Mouse (Mus musculus) liver, embryonic 14.5 days (tissue): ENCODE measurements around the gene Klf8. TPM values are rescaled to one million over a fixed set of nuclear protein-coding genes. Genes with fewer than 3 reads are reported as not detected.

ENCODE experiments used
- ATAC-seq: fragments of 200-750 bp; cut with Nextera tagmentation; 2 replicates; pipeline ENCODE4 v1.8.0; 2017; ENCODE audit warnings: moderate number of reproducible peaks, mild to moderate bottlenecking, moderate library complexity; ENCODE audit not compliant: insufficient read depth
- DNase-seq, 3 experiments: peaks; one replicate each; pipeline ENCODE4 v3.0.0-alpha.2; 2012 to 2013; ENCODE audit warnings: low read depth in 3 of 3, low spot score in 3 of 3
- H3K27ac ChIP-seq: fragments of 300-500 bp; sonication (generic); 2 replicates; pipeline ENCODE4 v1.5.1; 2014; ENCODE audit warnings: moderate library complexity, mild to moderate bottlenecking, control low read depth, inconsistent platforms
- H3K27me3 ChIP-seq: fragments of 300-500 bp; sonication (generic); 2 replicates; pipeline ENCODE4 v1.6.1; 2014; ENCODE audit warnings: mild to moderate bottlenecking, low read length, moderate library complexity; ENCODE audit not compliant: control insufficient read depth, insufficient read depth
- H3K36me3 ChIP-seq: fragments of 300-500 bp; sonication (generic); replicated peaks from 2 replicates; pipeline ENCODE4 v1.6.1; 2014; ENCODE audit warnings: low read depth; ENCODE audit not compliant: control insufficient read depth, insufficient read depth
- H3K4me1 ChIP-seq, 2 experiments: fragments of 200-500 bp in 1 of 2; fragments of 300-500 bp in 1 of 2; sonication (generic) in 1 of 2; replicated peaks; 2 replicates each; pipeline ENCODE4 v1.6.1; 2012 to 2014; ENCODE audit warnings: antibody characterized with exemption in 1 of 2, inconsistent platforms in 1 of 2, low read length in 1 of 2; ENCODE audit not compliant: control insufficient read depth in 2 of 2, insufficient read depth in 2 of 2
- H3K4me2 ChIP-seq: fragments of 300-500 bp; sonication (generic); 2 replicates; pipeline ENCODE4 v1.6.1; 2014; ENCODE audit warnings: low read depth, mild to moderate bottlenecking, control low read depth, moderate library complexity
- H3K4me3 ChIP-seq, 2 experiments: fragments of 200-500 bp in 1 of 2; fragments of 300-500 bp in 1 of 2; sonication (generic) in 1 of 2; 2 replicates each; pipeline ENCODE4 v1.5.1; 2012 to 2014; ENCODE audit warnings: low read depth in 2 of 2, low read length in 2 of 2, mild to moderate bottlenecking in 2 of 2, control low read depth in 1 of 2, inconsistent platforms in 1 of 2, moderate library complexity in 1 of 2; ENCODE audit not compliant: insufficient read depth in 1 of 2
- H3K9ac ChIP-seq: fragments of 300-500 bp; sonication (generic); replicated peaks from 2 replicates; pipeline ENCODE4 v1.6.1; 2014; ENCODE audit warnings: mild to moderate bottlenecking, control low read depth, moderate library complexity
- H3K9me3 ChIP-seq: fragments of 300-500 bp; sonication (generic); 2 replicates; pipeline ENCODE4 v1.6.1; 2016; ENCODE audit warnings: low read length, mixed read lengths; ENCODE audit not compliant: control insufficient read depth
- CTCF ChIP-seq: IDR thresholded peaks from 2 replicates; pipeline ENCODE4 v1.5.1; 2016; ENCODE audit warnings: antibody characterized with exemption, low read depth, control low read depth
- EP300 ChIP-seq: IDR thresholded peaks from 2 replicates; pipeline ENCODE4 v1.6.1; 2016; ENCODE audit warnings: antibody characterized with exemption, low read depth
- WGBS: fragments of 180-500 bp; shearing (Covaris S2); extraction: QIAGEN DNeasy Blood & Tissue Kit; methylation state at CpG from one replicate; pipeline ENCODE4 v1.1.7; 2014; ENCODE audit not compliant: insufficient replicate concordance; 5-methylcytosine and 5-hydroxymethylcytosine counted together
- polyA plus RNA-seq, 2 experiments: library from polyadenylated mRNA; depleted of rRNA in 1 of 2; stranded (reverse) in 1 of 2; unstranded in 1 of 2; fragments of >200 nt; fragmentation: Nextera tagmentation in 1 of 2; extraction: Ambion mirVana in 1 of 2; gene quantifications; 2 replicates each; pipeline versions ENCODE4 v1.2.1 to v1.2.3; 2012 to 2014

Gene Klf8
- polyA plus RNA-seq, 2 experiments, result 0.24 to 0.25 TPM

DNA sequence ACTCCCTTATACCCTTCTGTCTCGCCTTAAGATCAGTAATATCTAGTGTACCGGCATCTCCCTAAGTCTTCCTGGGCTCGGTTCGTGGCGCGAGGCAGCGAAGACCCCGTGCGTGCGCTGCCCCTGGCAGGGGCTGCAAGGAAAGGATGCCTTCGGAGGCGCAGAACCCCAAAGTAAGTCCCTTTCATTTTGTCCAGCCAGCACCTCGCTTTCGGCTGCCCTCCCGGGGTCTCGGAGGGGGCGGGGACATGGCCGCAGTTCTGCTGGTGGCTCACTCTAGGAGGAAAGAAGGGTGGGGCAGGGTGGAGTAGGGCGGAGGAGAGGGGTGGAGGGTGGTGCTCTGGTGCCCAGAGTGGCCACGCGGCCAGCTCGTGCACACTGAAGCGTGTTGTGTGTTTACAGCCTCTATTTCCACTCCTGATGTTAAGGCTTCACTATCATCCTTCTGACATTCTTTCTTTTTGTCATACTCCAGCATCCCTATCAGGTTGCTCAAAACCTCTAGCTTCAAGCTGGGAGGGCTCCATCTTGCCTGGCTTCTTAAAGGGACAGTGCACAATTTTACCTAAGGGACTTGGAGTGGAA is 746 bp downstream of the Klf8 start:
- Histone ChIP-seq H3K4me1 (peaks cover 6 to 8% of the 10 kb centered on the region in 2 experiments; a peak in 2 of 4 replicates), H3K4me3 (peak overlapping the region; percentile 54 to 58), H3K36me3 (no peaks in the 10 kb centered on the region), H3K27me3 (no peaks in the 10 kb centered on the region), H3K9me3 (no peaks in the 10 kb centered on the region), H3K4me2 (peak overlapping the region; percentile 82), H3K9ac (peak overlapping the region; percentile 37; the same call in 1 of the 2 replicates), H3K27ac (no peak overlapping the region)
- DNase-seq (peak in 2 of 3 experiments; percentile 4 to 12), ATAC-seq (peak; percentile 92)
- no peak for TF ChIP-seq CTCF
- no peak for TF ChIP-seq EP300
- 13% methylated on average over 23 of the region's 23 CpGs for WGBS

DNA sequence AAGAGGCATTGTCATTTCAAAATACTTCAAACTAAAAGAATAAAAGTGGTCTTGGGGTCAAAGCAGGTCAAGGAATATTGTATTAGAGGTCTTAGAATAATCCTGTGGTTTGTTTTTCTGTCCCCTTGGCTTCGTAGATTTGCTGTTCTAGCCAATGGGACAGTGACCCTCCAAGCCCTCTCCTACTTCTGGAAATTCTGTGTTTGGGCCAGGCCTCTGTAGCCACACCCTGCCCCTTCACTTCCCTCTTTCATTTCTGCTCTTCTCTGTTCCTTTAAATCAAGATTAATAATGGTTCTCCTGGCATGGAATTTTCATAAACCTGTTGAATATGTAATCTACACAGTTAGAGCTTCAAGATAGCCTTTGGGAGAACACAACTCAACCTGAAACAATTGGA is 17.0 kb downstream of the Klf8 start:
- DNase-seq, result no peak
- Histone ChIP-seq H3K9ac (no peak overlapping the region), H3K9me3 (no peaks in the 10 kb centered on the region), H3K4me2 (no peak overlapping the region), H3K4me1 (no peaks in the 10 kb centered on the region), H3K36me3 (no peaks in the 10 kb centered on the region), H3K27ac (no peak overlapping the region), H3K4me3 (no peak overlapping the region), H3K27me3 (no peaks in the 10 kb centered on the region)
- no peak for ATAC-seq
- WGBS, result 50% methylated on average over 1 of the region's 1 CpGs
- TF ChIP-seq CTCF (no peak), EP300 (no peak)

DNA sequence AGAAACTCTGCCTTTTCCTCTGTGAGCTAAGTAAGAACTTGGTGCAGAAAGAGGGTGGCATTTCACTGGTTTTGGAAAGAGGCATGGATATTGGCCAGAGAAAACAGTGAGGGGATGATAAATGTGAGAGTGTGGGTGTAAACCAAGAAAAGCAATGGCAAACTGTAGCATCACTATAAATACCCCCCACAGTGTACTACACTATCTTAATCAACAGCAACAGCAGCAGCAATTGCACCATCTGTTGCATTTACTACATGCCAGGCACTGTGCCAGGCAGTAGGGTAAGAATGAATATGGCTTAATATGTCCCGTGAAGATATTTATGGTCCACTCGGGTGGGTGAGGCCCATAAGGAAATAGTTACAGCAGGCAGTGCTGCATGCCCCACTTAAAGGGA is 18.2 kb downstream of the Klf8 start:
- no peak overlapping the region for H3K9ac ChIP-seq
- no peak overlapping the region for H3K4me2 ChIP-seq
- DNase-seq (no peak), ATAC-seq (no peak)
- whole genome bisulfite sequencing, result 71% methylated on average over 2 of the region's 2 CpGs
- H3K27ac ChIP-seq, result no peak overlapping the region
- no peaks in the 10 kb centered on the region for H3K36me3 ChIP-seq
- H3K4me1 ChIP-seq, result no peaks in the 10 kb centered on the region
- H3K4me3 ChIP-seq, result no peak overlapping the region
- H3K27me3 ChIP-seq, result no peaks in the 10 kb centered on the region
- no peak for TF ChIP-seq EP300
- TF ChIP-seq CTCF, result no peak
- no peaks in the 10 kb centered on the region for H3K9me3 ChIP-seq

DNA sequence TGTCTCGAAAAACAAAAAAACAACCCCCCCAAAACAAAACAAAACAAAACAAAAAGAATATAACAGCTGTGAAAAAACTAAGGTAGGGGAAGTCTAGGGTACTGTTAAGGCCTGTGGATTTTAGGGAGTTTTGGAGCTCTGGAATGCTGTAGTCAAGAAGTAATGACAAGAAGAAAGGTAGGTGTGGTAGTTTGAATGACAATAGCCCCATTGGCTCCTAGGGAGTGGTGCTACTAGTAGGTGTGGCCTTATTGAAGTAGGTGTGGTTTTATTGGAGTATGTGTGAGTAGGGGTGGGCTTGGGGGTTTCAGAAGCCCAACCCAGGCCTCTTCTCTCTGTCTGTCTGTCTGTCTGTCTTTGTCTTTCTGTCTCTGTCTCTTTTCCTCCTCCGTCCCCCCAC is 44.9 kb downstream of the Klf8 start:
- Histone ChIP-seq H3K36me3 (no peaks in the 10 kb centered on the region), H3K4me2 (no peak overlapping the region), H3K4me3 (no peak overlapping the region), H3K9me3 (no peaks in the 10 kb centered on the region), H3K4me1 (no peaks in the 10 kb centered on the region), H3K27ac (no peak overlapping the region), H3K9ac (no peak overlapping the region), H3K27me3 (no peaks in the 10 kb centered on the region)
- ATAC-seq, result no peak
- 41% methylated on average over 2 of the region's 2 CpGs for WGBS
- no peak for TF ChIP-seq EP300
- no peak for TF ChIP-seq CTCF
- no peak for DNase-seq

DNA sequence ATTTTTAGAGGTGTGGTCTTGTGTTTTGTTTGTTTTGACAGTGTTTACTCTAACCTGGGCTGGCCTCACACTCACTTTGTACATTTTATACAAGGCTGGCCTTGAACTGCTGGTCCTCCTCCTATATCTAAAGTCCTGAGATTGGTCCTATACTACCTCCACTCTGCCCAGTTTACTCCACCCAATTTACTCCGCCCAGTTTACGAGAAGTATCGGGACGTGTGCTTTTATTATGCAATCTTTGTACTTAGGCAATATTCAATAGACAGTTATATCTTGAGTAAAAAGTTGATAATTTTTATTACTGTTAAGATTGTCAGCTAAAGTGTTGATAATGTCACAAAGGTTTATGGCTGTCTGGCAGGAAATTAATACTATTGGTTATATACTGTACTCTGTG is 74.1 kb downstream of the Klf8 start:
- no peaks in the 10 kb centered on the region for H3K36me3 ChIP-seq
- no peaks in the 10 kb centered on the region for H3K27me3 ChIP-seq
- DNase-seq, result no peak
- no peak for TF ChIP-seq CTCF
- no peak overlapping the region for H3K27ac ChIP-seq
- no peak for ATAC-seq
- no peak overlapping the region for H3K4me3 ChIP-seq
- H3K4me1 ChIP-seq, result no peaks in the 10 kb centered on the region
- WGBS, result 59% methylated on average over 4 of the region's 4 CpGs
- no peak overlapping the region for H3K9ac ChIP-seq
- no peaks in the 10 kb centered on the region for H3K9me3 ChIP-seq
- no peak overlapping the region for H3K4me2 ChIP-seq
